Mouse (Mus musculus): Measurements from ENCODE around the gene Klf16.

- TF ChIP-seq POLR2A (IDR thresholded peaks at IDR 0.05; ENCODE audit: insufficient read depth, low read depth, low read length) (no peak), CTCF (IDR thresholded peaks at IDR 0.05; ENCODE audit: insufficient read depth, low read depth, low read length) (no peak)
These were observed 57.8 kb downstream of the Klf16 start for GRCm38 (mm10) chr10:80519287-80519686.
